Mouse (Mus musculus) c-Kit-positive CD71-positive TER-119-negative erythroid progenitor cells, embryonic 14.5 days (primary cell): ENCODE measurements at regions not wholly inside any gene's neighbourhood (a gene's known extent, or its start where the extent isn't known, plus 50 kb on each side); places are given as distances from the start of the nearest gene placed in this dataset.
A peak's percentile ranks its signal among the peaks of the same experiment; 100 is the strongest.

Experiments used
- DNase-seq: peaks from one replicate; pipeline ENCODE4 v3.0.0-alpha.2; 2013; ENCODE audit warnings: low read depth

DNA sequence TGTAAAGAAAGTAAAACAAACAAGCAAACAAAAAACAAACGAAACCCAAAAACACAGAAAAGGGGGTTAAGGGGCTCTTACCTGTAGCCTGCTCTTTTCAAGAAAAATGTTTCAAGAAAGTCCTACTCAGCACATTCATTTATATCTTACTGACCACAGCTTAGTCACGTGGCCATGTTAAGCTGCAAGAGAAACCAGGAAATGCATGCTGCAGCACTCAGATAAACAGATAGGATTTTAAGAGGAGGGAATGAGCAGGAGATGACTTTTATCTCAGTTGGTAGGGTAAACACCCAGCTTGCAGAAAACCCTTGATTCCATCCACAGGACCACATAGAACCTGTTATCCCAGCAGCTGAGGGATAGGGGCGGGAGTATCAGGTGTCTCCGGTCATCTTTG lies 62.9 kb upstream of the Sfmbt2 start:
- DNase-seq, result peak; percentile 56

- no peak for DNase-seq
Measured at GRCm38 (mm10) chr2:10309656-10310055, 60.7 kb upstream of the Sfmbt2 start.

DNA sequence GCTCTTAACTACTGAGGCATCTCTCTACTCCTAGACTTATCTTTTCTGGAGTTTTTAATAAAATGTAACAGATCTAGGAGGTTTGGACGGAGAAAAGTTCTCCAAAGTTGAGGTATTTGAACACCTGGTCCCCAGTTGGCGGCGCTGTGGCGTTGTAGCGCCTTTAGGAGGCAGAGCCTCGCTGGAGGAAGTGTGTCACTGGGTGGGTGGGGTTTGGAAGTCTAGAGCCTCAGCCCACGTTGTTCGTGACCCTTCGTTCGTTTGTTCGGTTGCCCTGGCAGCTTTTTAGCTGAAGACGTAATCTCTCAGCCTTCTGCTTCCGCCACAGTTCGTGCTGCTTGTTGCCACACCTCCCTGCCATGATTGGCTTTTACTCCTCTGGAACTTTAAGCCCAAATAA lies 58.6 kb upstream of the Sfmbt2 start:
- DNase-seq, result no peak

DNA sequence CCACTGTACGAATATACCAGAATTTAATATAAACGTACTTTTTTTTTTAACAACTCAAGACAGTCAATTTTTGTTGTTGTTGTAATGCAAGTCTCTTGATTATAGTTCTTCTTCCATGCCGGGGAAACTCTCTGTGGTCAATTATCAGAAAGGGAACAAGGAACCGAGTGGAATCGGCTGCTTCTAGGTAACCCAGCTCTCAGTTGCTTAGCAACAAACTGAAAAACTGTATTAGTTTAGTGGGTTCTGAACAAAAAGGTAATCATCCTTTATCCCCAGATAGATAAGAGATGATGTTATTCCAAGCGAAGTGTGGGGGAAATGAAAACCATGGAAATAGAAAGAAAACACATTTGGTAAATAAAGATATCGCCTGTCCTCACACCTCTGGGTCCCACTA lies 57.9 kb upstream of the Sfmbt2 start:
- DNase-seq, result no peak

DNA sequence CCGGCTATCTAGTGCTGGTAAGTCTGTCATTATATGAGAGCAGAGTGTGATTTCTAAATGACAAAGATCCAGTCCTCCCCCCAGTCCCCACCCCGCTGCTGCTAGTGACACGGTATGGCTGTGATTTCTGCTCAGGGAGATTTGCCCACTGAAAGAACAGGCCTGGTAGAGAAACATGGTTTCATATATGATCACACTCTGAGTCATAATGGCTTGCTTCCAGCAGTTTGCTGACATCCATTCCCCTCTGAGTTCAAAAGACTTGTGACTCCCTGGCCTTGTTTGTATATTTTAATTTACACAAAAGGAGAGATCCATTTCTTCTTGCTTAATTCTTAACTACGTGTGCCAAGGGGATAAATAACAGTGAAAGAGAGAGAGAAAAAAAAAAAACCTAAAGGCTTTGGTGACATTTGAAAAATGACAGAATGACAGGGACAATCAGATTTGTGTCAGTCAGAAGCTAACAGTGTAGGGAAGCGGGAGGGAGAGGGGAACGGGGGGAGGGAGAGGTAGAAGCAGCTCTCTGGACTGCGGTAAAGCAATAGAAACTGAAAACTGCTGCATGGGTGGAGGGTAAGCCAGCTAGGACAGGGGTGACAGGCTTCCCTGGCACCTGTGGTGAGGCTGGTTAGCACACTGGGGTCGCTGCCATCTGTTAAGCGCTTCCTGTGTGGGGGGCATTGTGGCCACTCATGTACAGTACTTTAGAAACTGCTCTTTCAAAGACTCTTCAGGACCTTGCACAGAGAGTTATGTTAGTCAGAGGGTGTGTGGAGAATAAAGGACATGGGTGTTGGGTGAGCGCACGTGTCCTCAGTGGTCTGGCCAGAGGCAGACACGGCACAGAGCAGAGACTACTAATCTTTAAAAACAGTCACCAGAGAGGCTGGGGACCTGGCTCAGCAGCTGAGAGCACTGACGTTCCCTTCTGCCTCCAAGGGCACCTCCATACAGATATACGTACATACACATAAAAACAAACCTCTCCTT lies 55.8 kb upstream of the Sfmbt2 start:
- DNase-seq, result no peak

- no peak for DNase-seq
Measured at GRCm38 (mm10) chr2:10316347-10316746, 54.0 kb upstream of the Sfmbt2 start.

GRCm38 (mm10) chr2:10318166-10318768 lies 52.0 kb upstream of the Sfmbt2 start:
- no peak for DNase-seq
